Mouse (Mus musculus) CH12F3 (cell line): ENCODE data around the gene Farp1.

Source experiments
- in situ Hi-C: fragments of 300-500 bp; cut with MboI; formaldehyde crosslinking; loops from 2 replicates; pipeline ENCODE4 v1.14.3; 2020; ENCODE audit warnings: low sequenced_read_pairs

The Farp1 gene

DNA sequence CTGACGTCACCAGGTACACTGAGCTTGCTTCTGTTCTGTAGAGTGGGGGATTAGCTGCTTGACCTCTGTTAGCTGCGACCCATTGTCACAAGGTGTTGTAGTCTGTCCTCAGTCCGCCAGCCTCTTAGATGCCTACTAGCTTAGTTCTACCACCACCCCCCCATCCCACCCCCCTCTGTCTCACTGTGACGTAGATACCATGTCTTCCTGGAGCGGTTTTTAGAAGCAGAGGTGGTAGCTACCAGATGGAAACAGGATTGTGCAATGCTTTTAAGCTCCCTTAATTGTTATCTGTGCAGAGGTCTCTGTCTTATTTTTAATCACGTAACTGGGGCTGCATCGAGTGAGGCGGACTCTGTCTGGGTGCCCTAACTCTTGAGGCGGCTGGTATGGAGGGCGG lies 219.9 kb downstream of the Farp1 start:
- in situ Hi-C loops = no loop called here

DNA sequence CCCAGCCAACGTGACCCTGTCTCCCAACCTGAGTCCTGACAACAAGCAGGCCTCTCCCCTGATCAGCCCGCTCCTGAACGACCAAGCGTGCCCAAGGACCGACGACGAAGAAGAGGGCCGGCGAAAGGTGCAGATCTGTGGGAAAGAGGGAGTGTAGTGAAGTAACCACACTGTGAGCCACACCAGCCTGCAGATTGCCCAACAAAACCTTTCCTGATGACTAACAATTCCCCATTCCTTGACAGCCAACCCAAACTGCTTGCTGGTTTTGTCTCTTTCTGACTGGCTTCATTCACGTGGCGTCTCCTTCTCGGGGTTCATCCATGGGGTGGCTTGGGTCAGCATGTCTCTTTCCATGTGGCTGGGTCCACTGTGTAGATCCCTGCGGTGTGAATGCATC lies 220.5 kb downstream of the Farp1 start:
- in situ Hi-C loops = no loop called here

DNA sequence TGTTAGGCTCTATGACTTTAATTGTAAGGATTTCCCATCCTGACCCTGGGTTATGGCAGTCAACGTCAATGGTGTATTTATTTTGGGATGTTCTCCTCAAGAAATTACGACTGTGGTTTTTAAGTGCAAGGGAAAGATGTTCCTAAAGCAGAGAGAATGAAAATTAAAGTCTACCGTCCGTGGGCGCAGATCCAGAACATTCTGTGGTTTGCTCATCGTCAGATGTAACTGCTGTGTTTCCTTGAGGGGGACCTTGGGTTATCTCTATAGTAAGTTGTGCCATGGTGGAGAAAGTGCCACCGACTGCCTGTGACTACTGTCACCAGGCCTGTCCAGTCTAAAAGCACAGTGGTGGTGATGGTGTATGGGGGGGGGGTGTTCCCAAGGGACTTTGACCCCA lies 221.9 kb downstream of the Farp1 start:
- in situ Hi-C loops = no loop called here

DNA sequence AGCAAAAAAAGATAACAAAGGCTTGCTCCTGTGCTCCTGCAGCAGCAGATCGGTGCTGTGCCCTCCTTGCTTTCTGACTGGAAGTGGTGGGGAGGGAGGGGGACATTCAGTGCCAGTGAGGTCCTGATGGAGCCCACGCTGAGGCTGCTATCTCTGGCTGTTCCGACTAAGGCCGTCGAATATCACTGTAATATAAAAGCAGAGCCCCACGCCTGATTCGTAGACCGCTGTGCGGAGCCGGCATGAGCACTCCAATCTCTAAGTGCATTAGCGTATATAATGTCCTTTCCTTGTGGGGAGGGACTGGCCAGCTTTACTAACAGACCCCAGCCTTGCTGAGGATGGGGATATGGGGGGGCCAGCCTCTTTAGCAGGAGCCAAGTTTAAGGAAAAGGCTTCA lies 224.3 kb downstream of the Farp1 start:
- in situ Hi-C loops = no loop called here

DNA sequence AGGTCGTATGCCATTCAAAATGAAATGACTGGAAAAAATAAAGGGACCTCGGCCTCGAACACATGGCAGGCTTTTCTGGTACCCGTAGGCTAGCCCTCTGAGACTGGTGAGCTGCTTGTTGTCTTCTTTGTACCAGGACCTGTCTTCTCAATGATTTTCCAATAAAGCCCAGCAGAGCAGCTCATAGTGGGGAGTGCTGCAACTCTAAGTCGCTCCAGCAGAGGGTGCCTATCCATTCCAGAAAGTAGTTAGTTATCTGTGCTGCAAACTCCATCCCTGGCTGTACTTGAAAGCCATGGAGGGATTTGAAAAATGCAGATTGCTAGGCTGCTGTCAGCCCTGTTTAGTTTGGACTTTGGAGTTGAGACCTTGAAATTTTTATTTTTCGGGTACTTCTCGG lies 224.8 kb downstream of the Farp1 start:
- in situ Hi-C loops = no loop called here

DNA sequence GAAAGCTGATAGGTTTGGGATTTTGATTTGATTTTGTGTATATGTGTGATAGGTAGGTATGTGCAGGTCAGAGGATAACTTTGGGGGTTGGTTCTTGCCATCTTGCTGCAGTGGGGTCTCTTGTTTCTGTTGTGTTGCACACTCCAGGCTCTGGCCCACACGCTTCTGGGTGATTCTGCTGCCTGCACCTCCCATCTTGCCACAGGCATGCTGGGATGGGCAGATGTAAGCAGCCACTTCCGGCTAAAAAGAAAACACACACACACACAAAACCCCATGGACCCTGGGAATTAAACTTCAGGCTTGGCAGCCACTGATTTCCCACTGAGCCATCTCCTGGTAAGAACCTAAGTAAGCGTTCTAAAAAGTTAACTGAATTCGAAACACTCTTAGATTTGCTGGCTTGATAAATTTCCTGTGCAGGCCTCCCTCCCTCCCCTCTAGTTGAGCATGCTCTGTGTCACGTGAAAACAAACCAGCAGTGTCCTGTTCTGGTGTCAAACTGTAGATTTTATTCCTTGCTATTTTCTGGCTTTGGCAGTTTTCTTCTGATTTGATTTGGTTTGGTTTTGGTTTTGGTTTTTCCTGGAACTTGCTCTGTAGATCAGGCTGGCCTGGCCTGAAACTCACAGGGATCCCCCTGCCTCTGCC lies 226.4 kb downstream of the Farp1 start:
- in situ Hi-C loops = no loop called here

DNA sequence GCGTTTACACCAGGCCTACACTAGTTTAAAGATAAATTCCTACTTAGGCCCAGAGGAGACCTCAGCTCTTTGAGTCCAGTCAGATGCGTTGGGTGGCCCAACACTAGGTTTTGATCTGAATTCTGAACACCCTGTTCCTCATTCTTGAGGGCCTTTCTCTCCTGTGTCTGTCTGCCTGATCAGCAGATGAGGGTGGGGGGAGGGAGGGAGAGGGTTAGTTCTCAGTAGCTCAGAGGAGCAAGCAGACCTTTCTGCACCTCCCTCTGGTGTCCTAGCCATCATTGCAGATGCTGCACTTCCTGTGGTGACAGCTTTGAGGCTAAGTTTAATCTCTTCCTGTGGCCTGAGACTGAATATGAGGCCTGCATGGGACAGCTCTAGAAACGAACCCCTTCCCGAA lies 227.6 kb downstream of the Farp1 start:
- in situ Hi-C loops = no loop called here

DNA sequence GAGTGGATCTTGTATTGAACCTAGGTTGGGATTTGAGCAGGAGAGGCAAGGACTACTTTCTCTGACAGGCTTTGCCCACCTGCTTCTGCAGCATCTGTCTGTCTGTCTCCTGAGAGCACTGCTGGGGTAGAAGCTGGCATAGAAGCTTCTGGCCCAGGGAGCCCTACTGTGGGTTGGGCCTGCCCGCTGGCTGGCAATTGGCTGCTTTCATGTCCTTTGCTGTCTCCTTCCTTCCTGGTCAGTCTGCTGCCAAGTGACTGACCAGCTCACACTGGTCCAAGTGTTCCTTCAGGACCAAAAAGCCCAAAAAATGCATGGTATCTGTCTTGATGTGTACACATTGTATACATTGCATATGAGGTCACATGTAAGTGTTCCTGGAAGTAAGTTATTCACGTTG lies 228.9 kb downstream of the Farp1 start:
- in situ Hi-C loops = no loop called here

DNA sequence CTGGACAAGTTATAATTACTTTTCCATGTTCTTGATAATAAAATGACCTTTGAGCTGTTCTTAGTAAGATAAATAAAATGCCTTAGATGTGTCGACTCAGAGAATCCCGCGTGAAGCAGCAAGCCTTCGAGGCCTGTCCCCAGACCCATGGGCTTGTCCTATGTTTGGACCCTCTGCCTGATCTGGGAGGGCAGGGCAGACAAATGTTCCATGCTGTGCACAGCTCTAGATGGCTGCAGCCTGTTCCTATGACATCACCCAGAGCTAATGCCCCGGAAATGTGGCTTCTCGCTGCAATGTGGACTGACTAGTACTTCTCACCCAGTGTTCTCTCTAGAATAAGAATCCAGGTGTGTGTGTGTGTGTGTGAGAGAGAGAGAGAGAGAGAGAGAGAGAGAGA lies 229.5 kb downstream of the Farp1 start:
- in situ Hi-C loops = no loop called here

DNA sequence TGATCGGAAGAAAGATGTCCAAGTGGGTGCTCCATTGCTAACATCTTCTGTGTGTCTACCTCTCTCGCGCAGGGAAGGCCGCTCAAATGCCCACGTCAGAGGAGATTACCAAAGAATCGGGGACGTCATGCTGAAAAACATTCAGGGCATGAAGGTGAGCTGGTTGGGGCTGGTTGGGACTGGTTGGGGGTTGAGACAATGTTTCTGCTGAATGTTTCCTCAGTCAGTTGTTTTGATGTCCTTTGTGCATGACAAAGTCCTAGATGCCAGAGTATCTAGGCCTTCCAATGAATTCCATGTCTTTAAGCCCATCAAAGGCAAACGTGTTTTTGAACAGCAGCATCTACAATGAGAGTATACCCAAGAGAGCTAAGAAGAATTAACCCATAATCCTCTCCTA lies 232.8 kb downstream of the Farp1 start:
- in situ Hi-C loops = no loop called here

DNA sequence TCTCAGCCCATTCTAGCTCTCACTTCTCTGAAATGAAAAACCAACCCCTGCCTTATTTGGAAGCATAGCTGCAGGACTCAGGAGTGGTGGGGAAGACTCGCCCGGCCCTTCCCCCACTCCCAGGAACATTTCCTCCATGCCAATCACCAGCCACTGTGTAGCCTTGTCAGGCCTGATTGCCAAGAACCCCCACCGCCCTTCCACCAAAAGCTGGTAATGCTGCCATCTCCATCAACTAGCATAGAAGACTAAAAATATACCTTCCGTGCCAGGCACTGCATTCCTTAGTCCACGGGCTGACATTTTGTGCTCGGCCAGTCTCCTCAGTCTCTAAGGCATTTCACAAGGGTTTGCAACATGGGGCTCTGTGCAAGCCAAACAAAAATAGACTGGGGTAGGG lies 235.5 kb downstream of the Farp1 start:
- in situ Hi-C loops = no loop called here

DNA sequence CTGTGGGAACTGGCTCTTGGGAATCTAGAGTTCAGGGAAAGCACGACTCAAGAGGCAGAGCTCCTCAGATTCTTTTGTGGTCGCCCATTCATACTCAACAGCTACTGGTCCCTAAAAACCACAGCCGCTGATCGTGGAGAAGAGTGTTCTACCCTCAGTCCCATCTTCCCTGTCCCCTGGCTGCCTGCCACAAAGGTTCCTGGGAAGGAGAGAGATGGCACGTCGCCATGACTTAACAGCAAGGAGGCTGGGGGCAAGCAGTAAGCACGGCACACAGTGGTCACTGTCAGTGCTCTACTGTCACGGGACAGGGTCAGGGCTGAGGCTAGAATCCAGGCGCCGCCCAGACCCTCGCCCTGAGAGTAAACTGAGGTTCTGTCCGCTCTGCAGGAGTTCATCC lies 240.0 kb downstream of the Farp1 start:
- in situ Hi-C loops = loop anchor here (5.0 kb wide), 1 partner anchor 177 kb away; no protein-coding TSS in a partner anchor

DNA sequence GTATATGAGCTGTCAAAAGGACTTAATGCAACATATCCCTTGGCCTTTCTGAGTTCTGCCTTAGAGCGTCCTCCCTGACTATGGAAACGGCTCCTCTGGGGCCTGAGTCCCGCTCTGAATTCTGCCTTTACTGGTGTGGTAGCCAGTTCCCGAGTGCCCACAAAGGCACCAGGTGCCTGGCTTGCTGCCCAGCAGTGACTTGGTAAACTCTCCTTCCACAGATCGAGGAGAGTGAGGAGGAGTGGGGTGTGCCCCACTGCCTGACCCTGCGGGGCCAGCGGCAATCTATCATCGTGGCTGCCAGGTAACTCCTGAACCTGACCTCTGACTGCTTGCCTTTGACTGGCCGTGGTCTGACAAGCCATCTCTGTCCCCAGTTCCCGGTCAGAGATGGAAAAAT lies 241.0 kb downstream of the Farp1 start:
- in situ Hi-C loops = loop anchor here (5.0 kb wide), 1 partner anchor 176 kb away; no protein-coding TSS in a partner anchor

DNA sequence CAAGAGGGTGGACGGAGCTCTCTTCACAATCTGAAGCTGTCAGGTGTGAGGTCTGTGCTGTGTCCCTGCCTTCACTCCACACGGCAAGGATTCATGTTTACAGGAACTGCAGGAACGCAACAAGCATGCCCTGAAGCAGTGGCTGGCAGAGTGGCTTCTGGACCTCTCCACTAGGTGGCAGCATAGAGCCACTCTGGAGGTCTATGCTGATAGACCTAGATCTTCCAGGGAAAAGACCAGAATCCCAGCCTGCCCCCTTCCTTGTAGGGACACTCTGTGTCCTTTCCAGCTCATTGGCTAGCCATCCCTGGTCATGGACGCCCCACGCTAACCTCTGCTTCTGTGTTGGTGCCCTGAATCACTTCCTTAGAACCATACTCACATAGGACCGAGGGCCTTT lies 244.1 kb downstream of the Farp1 start:
- in situ Hi-C loops = loop anchor here (5.0 kb wide), 1 partner anchor 173 kb away; no protein-coding TSS in a partner anchor

DNA sequence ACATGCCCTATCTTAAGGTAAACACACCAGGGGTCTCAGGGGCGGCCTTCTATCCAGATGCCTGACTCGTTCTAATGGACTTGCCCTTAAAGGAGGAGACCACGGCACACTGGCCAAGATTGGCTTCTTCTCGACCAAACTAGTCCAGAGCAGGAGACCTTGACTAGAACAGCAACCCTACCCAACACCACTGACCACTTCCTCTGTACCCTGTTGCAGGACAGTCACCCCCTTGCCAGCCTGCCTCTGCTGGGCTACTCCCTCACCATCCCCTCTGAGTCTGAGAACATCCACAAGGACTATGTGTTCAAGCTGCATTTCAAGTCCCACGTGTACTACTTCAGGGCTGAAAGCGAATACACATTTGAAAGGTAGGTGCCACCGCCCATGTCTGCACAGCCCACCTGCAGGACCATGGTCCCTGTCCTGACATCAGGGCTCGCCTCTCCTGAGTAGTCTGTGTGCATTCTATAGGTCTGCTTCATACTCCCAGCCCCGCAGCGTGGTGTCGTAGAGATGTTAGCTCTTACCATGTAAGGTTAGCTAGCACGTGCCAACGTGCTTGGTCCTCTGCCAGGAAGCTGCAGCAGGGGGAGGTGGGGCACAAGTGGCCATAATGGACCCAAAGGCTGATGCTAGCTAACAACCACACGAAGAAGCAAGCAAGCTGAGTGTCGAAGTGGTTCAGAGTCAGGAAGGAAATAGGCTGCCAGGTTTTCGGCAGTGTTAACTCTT lies 245.8 kb downstream of the Farp1 start:
- in situ Hi-C loops = no loop called here

DNA sequence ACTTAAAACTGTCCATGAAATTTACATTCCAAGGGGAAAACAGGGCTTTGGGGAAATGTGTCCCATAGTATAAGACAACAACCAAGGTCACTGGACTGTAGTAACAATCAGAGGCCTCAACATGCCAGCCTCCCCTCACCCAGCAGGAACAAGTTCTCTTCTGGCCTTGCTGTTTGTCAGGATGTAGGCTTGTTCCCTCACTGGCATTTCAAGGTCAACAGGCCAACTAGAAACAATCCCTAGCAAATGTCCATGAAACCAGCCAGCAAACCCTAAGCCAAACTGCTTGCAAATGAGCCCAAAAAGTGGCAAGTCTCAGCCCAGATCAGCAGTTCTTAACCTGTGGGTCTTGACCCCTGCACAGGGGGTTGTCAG lies 246.3 kb downstream of the Farp1 start:
- in situ Hi-C loops = no loop called here

DNA sequence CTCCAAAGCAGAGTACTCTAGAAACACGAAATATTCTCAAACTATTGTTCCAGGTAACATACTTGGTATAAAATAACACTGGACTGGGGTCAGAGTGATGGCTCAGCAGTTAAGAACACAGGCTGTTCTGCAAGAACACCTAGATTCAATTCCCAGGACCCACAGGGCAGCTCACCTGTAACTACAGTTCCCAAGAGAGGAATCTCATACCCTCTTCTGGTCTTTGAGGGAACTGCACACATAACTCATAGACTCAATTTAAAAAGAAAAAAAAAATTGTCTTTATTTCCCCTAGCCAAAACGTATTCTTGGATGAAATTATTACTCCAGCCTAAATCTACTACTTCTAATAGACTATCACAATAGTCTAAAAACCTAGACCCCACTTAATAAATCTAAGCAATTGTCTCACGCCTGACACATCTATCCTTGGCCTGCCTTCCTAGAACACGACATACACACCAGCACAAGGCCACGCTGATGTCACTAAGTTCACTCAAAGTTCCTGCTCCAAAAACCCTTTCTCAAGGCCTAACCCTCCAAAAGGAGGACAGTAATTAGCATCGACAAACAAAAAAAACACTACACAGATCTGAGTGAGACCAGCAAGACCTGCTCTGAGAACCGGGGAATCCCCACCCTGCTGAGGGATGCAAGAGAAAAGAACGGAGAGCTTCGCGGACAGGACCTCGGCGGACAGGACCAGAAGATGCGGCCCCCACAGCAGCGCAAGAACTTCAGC lies 250.6 kb downstream of the Farp1 start:
- in situ Hi-C loops = no loop called here

DNA sequence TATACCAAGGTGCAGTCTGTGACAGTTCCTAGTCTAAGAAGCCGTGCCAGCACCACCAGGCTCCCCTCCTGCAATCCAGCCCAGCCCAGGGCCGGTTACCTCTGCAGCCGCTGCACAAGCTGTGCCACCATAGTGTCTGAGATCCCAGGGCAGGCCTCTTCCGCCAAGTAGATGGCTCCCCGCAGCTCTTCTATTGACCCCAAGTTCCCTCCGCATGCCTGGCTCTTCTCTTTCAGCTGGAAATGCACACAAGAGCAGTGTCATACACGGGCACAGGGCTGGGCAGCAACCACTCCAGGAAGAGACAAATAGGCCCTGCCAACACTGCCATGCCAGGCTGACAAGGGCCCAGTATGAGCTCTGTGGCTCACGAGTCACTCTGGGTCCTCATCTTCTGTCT lies 256.9 kb downstream of the Farp1 start:
- in situ Hi-C loops = no loop called here

DNA sequence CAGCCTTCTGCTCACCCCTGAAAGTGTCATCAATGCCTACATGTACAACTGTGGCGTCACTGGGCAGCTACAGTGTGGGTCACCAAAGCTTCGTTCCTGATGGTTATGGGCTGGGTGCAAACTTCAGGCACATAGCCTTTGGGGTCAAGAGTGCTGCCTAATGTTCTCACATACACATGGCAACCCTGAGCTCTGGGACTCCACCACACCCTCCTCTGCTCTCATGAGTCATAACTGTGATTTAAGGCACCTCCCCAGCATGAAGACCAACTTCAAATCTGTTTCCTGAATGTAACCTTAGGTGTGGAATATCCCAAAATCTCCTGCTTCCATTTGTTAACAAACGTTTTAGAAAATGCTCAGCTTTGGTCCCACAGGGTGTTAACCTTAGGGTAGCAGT lies 257.4 kb downstream of the Farp1 start:
- in situ Hi-C loops = no loop called here

DNA sequence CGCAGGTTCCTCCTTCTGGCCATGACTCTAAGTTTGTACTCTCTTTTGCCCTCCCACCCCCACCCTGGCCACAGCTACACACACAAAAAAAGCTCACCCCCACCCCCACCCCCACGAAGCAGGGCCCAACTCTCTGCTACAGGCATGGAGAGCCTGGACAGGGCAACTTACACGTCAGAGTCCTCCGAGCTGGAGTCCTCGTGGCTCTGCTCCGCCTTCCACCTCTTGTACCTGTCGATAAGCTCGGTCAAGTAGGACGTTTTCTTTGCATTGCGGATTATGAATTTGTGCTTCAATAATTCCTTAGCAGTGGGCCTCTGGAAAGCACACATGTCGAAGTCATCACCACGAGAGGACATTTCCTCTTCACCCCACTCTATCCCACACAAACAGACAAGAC lies 259.5 kb downstream of the Farp1 start:
- in situ Hi-C loops = no loop called here

DNA sequence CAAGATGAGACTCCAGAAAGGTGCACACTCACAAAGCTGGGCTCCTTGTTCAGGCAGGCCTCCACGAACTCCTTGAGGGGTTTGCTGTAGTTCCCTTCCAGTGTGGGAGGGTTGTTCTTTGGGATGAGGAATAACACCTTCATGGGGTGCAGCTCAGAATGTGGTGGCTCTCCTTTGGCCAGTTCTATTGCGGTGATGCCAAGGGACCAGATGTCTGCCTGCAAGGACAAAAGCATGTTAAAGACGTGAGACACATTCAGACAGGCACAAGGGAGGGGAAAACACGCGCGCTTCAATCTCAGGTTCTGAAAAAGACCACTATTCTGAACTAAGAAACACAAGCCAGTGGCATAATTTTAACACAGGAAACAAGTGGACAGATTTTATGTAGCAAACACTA lies 262.1 kb downstream of the Farp1 start:
- in situ Hi-C loops = no loop called here

DNA sequence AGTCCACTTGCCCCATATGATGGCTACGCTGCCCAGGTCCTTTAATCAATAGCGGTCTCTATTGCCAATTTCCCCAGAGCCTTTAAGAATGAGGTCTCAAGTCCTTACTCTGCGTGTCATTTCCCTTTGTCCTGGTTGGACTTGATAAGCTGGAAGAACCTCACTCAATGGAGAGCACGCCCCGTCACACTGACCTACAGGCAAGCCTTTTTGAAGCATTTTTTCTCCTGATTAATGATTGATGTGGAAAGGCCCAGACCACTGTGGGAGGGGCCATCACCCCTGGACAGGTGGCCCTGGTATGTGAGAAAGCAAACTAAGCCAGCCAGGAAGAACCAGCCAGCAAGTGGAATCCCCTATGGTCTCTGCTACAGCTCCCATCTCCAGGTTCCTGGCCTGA lies 263.5 kb downstream of the Farp1 start:
- in situ Hi-C loops = no loop called here
